Mouse (Mus musculus) myocyte (in vitro differentiated cells): Measurements from ENCODE around the gene Idh2. TPM values are rescaled to one million over a fixed set of nuclear protein-coding genes. Genes with fewer than 3 reads are reported as not detected.

Experiments used
- H3K27me3 ChIP-seq: one replicate; pipeline ENCODE4 v1.6.1; 2011; ENCODE audit not compliant: control insufficient read depth, insufficient read depth, insufficient read length
- H3K36me3 ChIP-seq: one replicate; pipeline ENCODE4 v1.6.1; 2011; ENCODE audit not compliant: control insufficient read depth, insufficient read depth
- H3K4me2 ChIP-seq: one replicate; pipeline ENCODE4 v1.6.1; 2011; ENCODE audit warnings: low read depth, control low read depth
- H3K4me3 ChIP-seq: one replicate; pipeline ENCODE4 v1.5.1; 2011; ENCODE audit warnings: mild to moderate bottlenecking, control low read depth, moderate library complexity
- H3K79me2 ChIP-seq: one replicate; pipeline ENCODE4 v1.6.1; 2011; ENCODE audit not compliant: control insufficient read depth, insufficient read depth
- H3ac ChIP-seq: one replicate; pipeline ENCODE4 v1.6.1; 2011; ENCODE audit not compliant: control insufficient read depth, insufficient read length
- CEBPB ChIP-seq: IDR thresholded peaks from 2 replicates; pipeline ENCODE4 v1.6.1; 2011; ENCODE audit warnings: mild to moderate bottlenecking, moderate library complexity; ENCODE audit not compliant: poor library complexity, insufficient read depth, severe bottlenecking
- E2F4 ChIP-seq: IDR thresholded peaks from one replicate; pipeline ENCODE4 v1.6.1; 2011; ENCODE audit warnings: mild to moderate bottlenecking, control low read depth, moderate library complexity; ENCODE audit not compliant: insufficient read depth
- MAX ChIP-seq: IDR thresholded peaks from one replicate; pipeline ENCODE4 v1.6.1; 2011; ENCODE audit warnings: low read depth, mild to moderate bottlenecking, control low read depth
- MYOD1 ChIP-seq, 3 experiments: IDR thresholded peaks; one replicate each; pipeline ENCODE4 v1.6.1; 2011; ENCODE audit warnings: control low read depth in 2 of 3, low read depth in 2 of 3, mild to moderate bottlenecking in 2 of 3, moderate library complexity in 1 of 3; ENCODE audit not compliant: insufficient read length in 2 of 3, control insufficient read depth in 1 of 3
- MYOG ChIP-seq, 3 experiments: IDR thresholded peaks; one replicate each; pipeline ENCODE4 v1.6.1; 2011; ENCODE audit warnings: control low read depth in 2 of 3, low read depth in 2 of 3, mild to moderate bottlenecking in 2 of 3; ENCODE audit not compliant: insufficient read length in 2 of 3, control insufficient read depth in 1 of 3, insufficient read depth in 1 of 3
- POLR2A ChIP-seq: IDR thresholded peaks from one replicate; pipeline ENCODE4 v1.6.1; 2011; ENCODE audit warnings: low read depth, mild to moderate bottlenecking, control low read depth, moderate library complexity; ENCODE audit not compliant: insufficient read length
- POLR2AphosphoS2 ChIP-seq: IDR thresholded peaks from one replicate; pipeline ENCODE4 v1.6.1; 2011; ENCODE audit warnings: low read depth, control low read depth; ENCODE audit not compliant: insufficient read length
- REST ChIP-seq: IDR thresholded peaks from one replicate; pipeline ENCODE4 v1.6.1; 2011; ENCODE audit warnings: mild to moderate bottlenecking, control low read depth, moderate library complexity; ENCODE audit not compliant: insufficient read depth, insufficient read length
- SRF ChIP-seq: IDR thresholded peaks from one replicate; pipeline ENCODE4 v1.6.1; 2011; ENCODE audit warnings: low read depth; ENCODE audit not compliant: control insufficient read depth, insufficient read length
- TCF12 ChIP-seq: IDR thresholded peaks from one replicate; pipeline ENCODE4 v1.6.1; 2011; ENCODE audit warnings: mild to moderate bottlenecking, control low read depth; ENCODE audit not compliant: poor library complexity, insufficient read depth, severe bottlenecking
- TCF3 ChIP-seq: IDR thresholded peaks from one replicate; pipeline ENCODE4 v1.6.1; 2011; ENCODE audit warnings: low read depth, control low read depth; ENCODE audit not compliant: insufficient read length
- USF1 ChIP-seq: IDR thresholded peaks from one replicate; pipeline ENCODE4 v1.6.1; 2011; ENCODE audit warnings: low read depth, mild to moderate bottlenecking, control low read depth, moderate library complexity
- polyA plus RNA-seq: library from polyadenylated mRNA; unstranded; fragments of >200 nt; fragmentation: generic; extraction: Trizol; gene quantifications from one replicate; pipeline ENCODE4 v1.2.1, GENCODE M21; 2012; ENCODE audit warnings: missing spikeins

The Idh2 gene
- polyA plus RNA-seq, 1 experiment, result 159 TPM

DNA sequence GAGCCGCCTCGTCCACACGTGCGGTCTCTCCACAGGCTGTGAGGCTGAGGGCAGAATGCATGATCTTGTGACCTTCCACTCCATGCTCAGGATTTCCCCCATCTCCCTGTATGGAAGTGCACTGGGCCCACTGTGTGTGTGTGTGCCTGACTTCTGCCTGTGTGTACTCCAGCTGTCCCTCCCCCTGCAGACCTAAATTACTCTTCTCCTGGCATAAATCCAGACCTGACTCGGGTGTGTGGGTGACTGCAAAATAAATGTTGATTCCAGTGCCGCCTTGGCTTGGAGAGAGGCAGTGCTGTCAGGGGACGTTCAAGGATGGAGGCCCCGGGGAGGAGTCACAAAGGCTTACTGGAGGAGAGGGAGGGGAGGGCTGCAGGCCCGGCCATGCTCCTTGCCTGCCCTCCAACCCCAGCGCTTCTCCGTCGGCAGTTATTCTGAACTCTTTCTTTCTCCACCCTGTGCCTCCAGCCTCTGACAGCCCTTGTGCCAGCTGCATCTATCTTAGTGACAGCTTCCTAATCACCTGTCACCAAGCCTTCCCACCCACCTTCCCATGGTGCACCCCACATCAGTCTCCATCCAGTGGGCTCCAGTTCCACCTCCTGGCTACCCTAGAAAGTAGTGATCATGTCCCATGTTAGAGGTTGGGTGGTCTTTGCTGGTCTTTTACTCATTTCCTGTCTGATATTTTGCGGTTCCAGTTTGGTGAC, 45.4 kb downstream of the Idh2 start:
- no peak overlapping the region for H3ac ChIP-seq
- no peak overlapping the region for H3K4me2 ChIP-seq
- H3K4me3 ChIP-seq, result no peak overlapping the region
- H3K27me3 ChIP-seq, result no peaks in the 10 kb centered on the region
- peak in 1 of 3 experiments; percentile 37 for TF ChIP-seq MYOD1 (IDR thresholded peaks at IDR 0.05; ENCODE audit: control insufficient read depth in 1 of 3, insufficient read length in 2 of 3, low read depth in 2 of 3)
- no peak for TF ChIP-seq MAX
- H3K79me2 ChIP-seq, result peaks cover 2% of the 10 kb centered on the region
- H3K36me3 ChIP-seq, result no peaks in the 10 kb centered on the region

DNA sequence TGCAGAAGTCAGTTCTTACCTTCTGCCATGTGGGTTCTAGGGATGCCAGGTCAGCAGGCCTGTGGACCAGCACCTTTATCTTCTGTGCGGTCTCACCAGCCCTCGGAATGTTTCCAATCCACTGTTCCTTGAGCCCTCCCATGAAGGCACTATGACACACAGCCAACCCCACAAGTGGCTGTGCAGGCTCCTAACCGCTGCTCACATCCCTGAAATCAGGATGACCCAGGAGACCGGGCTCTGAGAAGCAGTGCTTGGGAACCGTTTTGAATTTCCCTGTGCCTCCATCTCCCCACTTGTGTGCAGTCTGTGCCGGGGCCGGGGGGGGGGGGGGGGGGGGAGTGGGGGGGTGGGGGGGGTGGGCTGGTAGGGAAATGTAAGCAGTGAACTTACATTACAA, 46.9 kb downstream of the Idh2 start:
- H3K27me3 ChIP-seq, result no peaks in the 10 kb centered on the region
- TF ChIP-seq MYOD1 (IDR thresholded peaks at IDR 0.05; ENCODE audit: control insufficient read depth in 1 of 3, insufficient read length in 2 of 3, low read depth in 2 of 3) (no peak), POLR2AphosphoS2 (no peak), TCF3 (no peak), USF1 (no peak), MAX (no peak), MYOG (IDR thresholded peaks at IDR 0.05; ENCODE audit: control insufficient read depth in 1 of 3, insufficient read depth in 1 of 3, insufficient read length in 2 of 3, low read depth in 2 of 3) (no peak), CEBPB (no peak), POLR2A (no peak)
- no peaks in the 10 kb centered on the region for H3K36me3 ChIP-seq
- no peak overlapping the region for H3ac ChIP-seq
- no peak overlapping the region for H3K4me2 ChIP-seq
- H3K4me3 ChIP-seq, result no peak overlapping the region
- peaks cover 3% of the 10 kb centered on the region for H3K79me2 ChIP-seq

DNA sequence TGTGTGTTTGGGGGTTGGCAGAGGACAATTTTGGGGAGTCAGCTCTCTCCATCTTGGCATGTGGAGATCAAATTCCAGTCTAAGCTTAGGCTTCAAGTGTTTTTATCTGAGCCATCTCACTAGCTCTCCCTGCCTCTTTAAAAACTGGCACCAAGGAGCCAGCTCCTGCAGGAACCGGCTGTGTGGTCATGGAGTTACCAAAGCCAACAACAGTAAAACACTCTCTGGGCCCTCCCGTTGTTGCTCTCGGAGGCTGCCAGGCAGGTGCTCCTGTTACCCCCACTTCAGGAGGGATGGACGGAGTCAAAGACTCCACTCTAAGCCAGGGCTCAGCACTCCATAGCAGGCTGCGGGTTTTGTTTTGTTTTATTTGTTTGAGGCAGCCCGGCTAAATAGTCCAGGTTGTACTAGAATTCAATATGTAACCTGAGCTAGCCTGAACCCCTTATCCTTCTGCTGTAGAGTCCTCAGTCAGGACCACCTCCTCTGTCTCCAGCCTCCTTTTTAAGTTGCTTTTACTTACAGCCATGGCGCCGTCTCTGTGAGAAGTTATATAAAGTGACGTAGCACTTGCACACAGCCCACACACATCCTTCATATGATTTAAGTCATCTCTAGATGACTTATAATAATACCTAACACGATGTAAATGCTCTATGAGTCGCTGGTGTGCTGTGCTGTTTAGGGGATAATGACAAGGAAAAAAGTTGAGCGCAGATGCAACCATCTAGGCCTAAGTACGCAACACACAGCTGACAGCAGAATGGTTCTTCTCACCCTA, 48.3 kb downstream of the Idh2 start:
- Histone ChIP-seq H3K36me3 (no peaks in the 10 kb centered on the region), H3K4me3 (no peak overlapping the region), H3ac (no peak overlapping the region), H3K79me2 (peaks cover 3% of the 10 kb centered on the region), H3K4me2 (no peak overlapping the region), H3K27me3 (no peaks in the 10 kb centered on the region)
- TF ChIP-seq MYOG (IDR thresholded peaks at IDR 0.05; ENCODE audit: control insufficient read depth in 1 of 3, insufficient read depth in 1 of 3, insufficient read length in 2 of 3, low read depth in 2 of 3) (no peak), TCF12 (no peak), MYOD1 (IDR thresholded peaks at IDR 0.05; ENCODE audit: control insufficient read depth in 1 of 3, insufficient read length in 2 of 3, low read depth in 2 of 3) (no peak), TCF3 (no peak), MAX (no peak), E2F4 (no peak), SRF (no peak), REST (no peak), POLR2A (no peak), CEBPB (no peak)

DNA sequence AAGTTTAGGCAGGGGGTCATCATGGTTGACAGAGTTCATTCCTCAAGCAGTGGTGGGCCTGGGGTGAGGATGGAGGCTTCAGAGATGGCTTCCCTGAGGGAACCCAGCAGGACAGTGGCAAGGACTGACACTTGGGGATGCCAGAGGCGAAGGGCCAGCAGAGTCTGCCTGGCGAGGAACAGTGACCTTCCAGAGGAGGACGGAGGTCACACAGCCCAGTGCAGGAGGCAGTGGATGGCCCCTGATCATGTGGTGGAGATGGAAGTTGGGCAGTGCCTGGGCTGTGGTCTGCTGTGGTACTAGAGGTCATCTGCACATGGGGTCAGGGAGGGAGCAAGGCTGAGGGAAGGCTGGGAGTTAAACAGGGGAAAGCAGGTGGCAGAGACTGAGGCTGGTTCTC, 49.9 kb downstream of the Idh2 start:
- TF ChIP-seq MYOG (IDR thresholded peaks at IDR 0.05; ENCODE audit: control insufficient read depth in 1 of 3, insufficient read depth in 1 of 3, insufficient read length in 2 of 3, low read depth in 2 of 3) (no peak), CEBPB (no peak), TCF12 (no peak), POLR2AphosphoS2 (no peak), USF1 (no peak), SRF (no peak), REST (no peak), TCF3 (no peak), E2F4 (no peak), MAX (no peak), POLR2A (no peak), MYOD1 (IDR thresholded peaks at IDR 0.05; ENCODE audit: control insufficient read depth in 1 of 3, insufficient read length in 2 of 3, low read depth in 2 of 3) (no peak)
- Histone ChIP-seq H3K36me3 (no peaks in the 10 kb centered on the region), H3K4me3 (no peak overlapping the region), H3K79me2 (peaks cover 3% of the 10 kb centered on the region), H3ac (no peak overlapping the region), H3K4me2 (no peak overlapping the region), H3K27me3 (no peaks in the 10 kb centered on the region)
